Mouse (Mus musculus) embryonic facial prominence, embryonic 15.5 days (tissue): ENCODE measurements around the gene Gdpd5. TPM values are rescaled to one million over a fixed set of nuclear protein-coding genes. Genes with fewer than 3 reads are reported as not detected.

Experiments used
- polyA plus RNA-seq: library from polyadenylated mRNA; unstranded; fragments of >200 nt; fragmentation: Nextera tagmentation; extraction: Ambion mirVana; gene quantifications from 2 replicates; pipeline ENCODE4 v1.2.1, GENCODE M21; 2015

Gdpd5 gene
- polyA plus RNA-seq, 1 experiment from 2014 or later, result 17.5 TPM

Other genes with a start within 250 kb of the Gdpd5 start
- 17.3 and 18.9 TPM in 2 replicates for gene Uvrag, start 240.3 kb upstream of the Gdpd5 start, polyA plus RNA-seq
- 81.8 and 98.5 TPM in 2 replicates for gene Dgat2, start 198.7 kb upstream of the Gdpd5 start, polyA plus RNA-seq
- 2.5 TPM in 2 replicates for gene Mogat2, start 142.8 kb upstream of the Gdpd5 start, polyA plus RNA-seq
- gene Map6, start 114.0 kb upstream of the Gdpd5 start, polyA plus RNA-seq, result 9.3 and 11.0 TPM in 2 replicates
- 2,130 and 2,205 TPM in 2 replicates for gene Serpinh1, start 28.2 kb upstream of the Gdpd5 start, polyA plus RNA-seq
- 0.96 and 1.4 TPM in 2 replicates for gene Klhl35, start 84.6 kb downstream of the Gdpd5 start, polyA plus RNA-seq
- 746 and 790 TPM in 2 replicates for gene Rps3, start 102.3 kb downstream of the Gdpd5 start, polyA plus RNA-seq
- 5.5 and 7.2 TPM in 2 replicates for gene Arrb1, start 154.1 kb downstream of the Gdpd5 start, polyA plus RNA-seq
- gene Tpbgl, start 245.7 kb downstream of the Gdpd5 start, polyA plus RNA-seq, result 1.0 and 1.1 TPM in 2 replicates